Mouse (Mus musculus): ENCODE results near the gene Tax1bp3. TPM values are rescaled to one million over a fixed set of nuclear protein-coding genes. Genes with fewer than 3 reads are reported as not detected.

Gene Tax1bp3
- polyA plus RNA-seq, 1 experiment from 2014 or later, result 204 TPM

Other genes with a start within 250 kb of the Tax1bp3 start
- 2.2 and 2.4 TPM in 2 replicates for gene Atp2a3, start 215.9 kb upstream of the Tax1bp3 start, polyA plus RNA-seq (2016; fragmentation: Nextera tagmentation; extraction: Ambion mirVana)
- gene P2rx1, start 178.0 kb upstream of the Tax1bp3 start, polyA plus RNA-seq (2016; fragmentation: Nextera tagmentation; extraction: Ambion mirVana), result 0.81 and 1.2 TPM in 2 replicates
- 13.3 and 13.6 TPM in 2 replicates for gene Camkk1, start 158.1 kb upstream of the Tax1bp3 start, polyA plus RNA-seq (2016; fragmentation: Nextera tagmentation; extraction: Ambion mirVana)
- gene Ncbp3, start 129.3 kb upstream of the Tax1bp3 start, polyA plus RNA-seq (2016; fragmentation: Nextera tagmentation; extraction: Ambion mirVana), result 13.4 and 13.5 TPM in 2 replicates
- 0.30 and 0.35 TPM in 2 replicates for gene Itgae, start 86.5 kb upstream of the Tax1bp3 start, polyA plus RNA-seq (2016; fragmentation: Nextera tagmentation; extraction: Ambion mirVana)
- 10.6 and 12.4 TPM in 2 replicates for gene Haspin, start 38.8 kb upstream of the Tax1bp3 start, polyA plus RNA-seq (2016; fragmentation: Nextera tagmentation; extraction: Ambion mirVana)
- gene P2rx5, start 16.7 kb upstream of the Tax1bp3 start, polyA plus RNA-seq (2016; fragmentation: Nextera tagmentation; extraction: Ambion mirVana), result 0.31 and 0.43 TPM in 2 replicates
- gene Emc6, start within 50 bp of the Tax1bp3 start, polyA plus RNA-seq (2016; fragmentation: Nextera tagmentation; extraction: Ambion mirVana), result 110 and 111 TPM in 2 replicates
- 25.5 and 25.6 TPM in 2 replicates for gene Ctns, start 22.0 kb downstream of the Tax1bp3 start, polyA plus RNA-seq (2016; fragmentation: Nextera tagmentation; extraction: Ambion mirVana)
- gene Shpk, start 22.4 kb downstream of the Tax1bp3 start, polyA plus RNA-seq (2016; fragmentation: Nextera tagmentation; extraction: Ambion mirVana), result 2.4 TPM in 2 replicates
- 0.14 TPM in 1 of 2 replicates, not detected in the other for gene Trpv1, start 57.2 kb downstream of the Tax1bp3 start, polyA plus RNA-seq (2016; fragmentation: Nextera tagmentation; extraction: Ambion mirVana)
- 0.04 TPM in 1 of 2 replicates, not detected in the other for gene Trpv3, start 90.3 kb downstream of the Tax1bp3 start, polyA plus RNA-seq (2016; fragmentation: Nextera tagmentation; extraction: Ambion mirVana)
- gene Aspa, start 152.5 kb downstream of the Tax1bp3 start, polyA plus RNA-seq (2016; fragmentation: Nextera tagmentation; extraction: Ambion mirVana), result 0.27 and 0.70 TPM in 2 replicates
- gene Gm49340, start 152.7 kb downstream of the Tax1bp3 start, polyA plus RNA-seq (2016; fragmentation: Nextera tagmentation; extraction: Ambion mirVana), result not detected in 2 replicates
- 0.18 TPM in 1 of 2 replicates, not detected in the other for gene Spata22, start 152.7 kb downstream of the Tax1bp3 start, polyA plus RNA-seq (2016; fragmentation: Nextera tagmentation; extraction: Ambion mirVana)
- gene Olfr20, start 173.7 kb downstream of the Tax1bp3 start, polyA plus RNA-seq (2016; fragmentation: Nextera tagmentation; extraction: Ambion mirVana), result not detected in 2 replicates
- not detected in 2 replicates for gene Olfr376, start 194.2 kb downstream of the Tax1bp3 start, polyA plus RNA-seq (2016; fragmentation: Nextera tagmentation; extraction: Ambion mirVana)
- gene Olfr1, start 222.5 kb downstream of the Tax1bp3 start, polyA plus RNA-seq (2016; fragmentation: Nextera tagmentation; extraction: Ambion mirVana), result not detected in 2 replicates